Mouse (Mus musculus) lung, postnatal 10 days (tissue): ENCODE measurements around the gene B430305J03Rik.

Experiments used
- DNase-seq: peaks from one replicate; pipeline ENCODE4 v3.0.0; 2021

B430305J03Rik gene

GRCm38 (mm10) chr3:61348036-61348614 is 17.6 kb downstream of the B430305J03Rik start:
- no peak for DNase-seq

- no peak for DNase-seq
Measured at GRCm38 (mm10) chr3:61345636-61346035, 20.1 kb downstream of the B430305J03Rik start.

GRCm38 (mm10) chr3:61344031-61344430 is 21.7 kb downstream of the B430305J03Rik start:
- no peak for DNase-seq

GRCm38 (mm10) chr3:61340321-61340720 is 25.4 kb downstream of the B430305J03Rik start:
- DNase-seq, result no peak

- DNase-seq, result no peak
Measured at GRCm38 (mm10) chr3:61337230-61337629, 28.5 kb downstream of the B430305J03Rik start.

GRCm38 (mm10) chr3:61336205-61336604 is 29.5 kb downstream of the B430305J03Rik start:
- DNase-seq, result no peak

- no peak for DNase-seq
Measured at GRCm38 (mm10) chr3:61321632-61322031, 44.1 kb downstream of the B430305J03Rik start.

- no peak for DNase-seq
Measured at GRCm38 (mm10) chr3:61320031-61320430, 45.7 kb downstream of the B430305J03Rik start.

- no peak for DNase-seq
Measured at GRCm38 (mm10) chr3:61315002-61315401, 50.7 kb downstream of the B430305J03Rik start.
